Mouse (Mus musculus) liver, embryonic 14.5 days (tissue): ENCODE data around the gene Pde8b.

ENCODE experiments used
- CTCF ChIP-seq: IDR thresholded peaks from 2 replicates; pipeline ENCODE4 v1.5.1; 2016; ENCODE audit warnings: antibody characterized with exemption, low read depth, control low read depth
- EP300 ChIP-seq: IDR thresholded peaks from 2 replicates; pipeline ENCODE4 v1.6.1; 2016; ENCODE audit warnings: antibody characterized with exemption, low read depth

GRCm38 (mm10) chr13:95082611-95083010 is 167.5 kb downstream of the Pde8b start:
- no peak for TF ChIP-seq CTCF
- no peak for TF ChIP-seq EP300
